Mouse (Mus musculus) spleen, postnatal 4 days (tissue): ENCODE results near the gene Ap4s1.
"Not testable (repeated sequence)": the region's sequence is repeated elsewhere in the genome, so short reads cannot be mapped to it uniquely, and the experiment has no call there.

Experiments used
- DNase-seq, 2 experiments: peaks; one replicate each; pipeline ENCODE4 v3.0.0; 2022; ENCODE audit warnings: low spot score in 2 of 2

The Ap4s1 gene

GRCm38 (mm10) chr12:51690893-51691844, at the start of gene Ap4s1:
TSS of gene Ap4s1 (plus strand) at chr12:51691033.
- DNase-seq: peak; percentile 67 to 86

DNA sequence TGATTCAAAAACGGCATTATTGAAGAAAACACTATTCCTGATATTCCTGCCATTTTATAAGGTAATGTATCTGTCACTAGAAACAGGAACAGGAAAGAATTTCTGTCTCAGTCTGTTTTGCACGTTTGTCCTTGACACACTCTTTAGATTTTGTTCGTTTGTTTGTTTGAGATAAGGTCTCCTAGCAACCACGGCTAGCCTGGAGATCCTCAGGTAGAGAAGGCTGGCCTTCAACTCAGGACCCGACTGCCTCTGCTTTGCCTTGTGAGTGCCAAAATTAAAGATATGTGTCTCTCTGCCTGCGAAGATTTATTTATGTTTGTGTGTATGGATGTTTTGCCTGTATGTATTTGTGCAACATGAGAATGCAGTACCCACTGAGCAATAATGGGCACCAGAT, 49.0 kb upstream of the Ap4s1 start:
- no peak for DNase-seq

GRCm38 (mm10) chr12:51649401-51649800, 41.4 kb upstream of the Ap4s1 start:
- DNase-seq: not testable (repeated sequence)

DNA sequence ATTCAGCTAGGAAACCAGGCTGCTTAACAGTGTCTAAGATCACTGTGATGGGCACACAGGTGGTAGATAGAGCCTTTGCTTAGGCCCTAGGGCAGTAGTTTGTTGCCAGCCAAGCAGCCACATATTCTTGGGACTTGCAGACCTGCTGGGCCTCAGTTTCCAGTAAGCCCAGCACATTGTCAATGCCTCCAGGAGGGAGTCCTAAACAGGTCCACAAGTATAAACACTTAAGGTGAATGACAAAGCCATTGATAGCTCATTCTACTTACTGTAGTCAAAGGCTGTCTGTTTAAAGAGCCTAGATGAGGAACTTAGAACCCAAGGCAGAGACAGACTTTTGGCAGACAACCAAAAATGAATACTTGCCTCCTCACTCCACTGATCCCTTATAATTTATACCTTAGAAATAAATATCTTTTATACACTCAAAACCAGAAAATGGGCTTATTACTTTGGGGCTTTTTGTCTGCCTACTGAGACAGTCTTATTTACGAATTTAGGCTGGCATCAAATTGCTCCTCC, 34.8 kb upstream of the Ap4s1 start:
- DNase-seq: no peak

DNA sequence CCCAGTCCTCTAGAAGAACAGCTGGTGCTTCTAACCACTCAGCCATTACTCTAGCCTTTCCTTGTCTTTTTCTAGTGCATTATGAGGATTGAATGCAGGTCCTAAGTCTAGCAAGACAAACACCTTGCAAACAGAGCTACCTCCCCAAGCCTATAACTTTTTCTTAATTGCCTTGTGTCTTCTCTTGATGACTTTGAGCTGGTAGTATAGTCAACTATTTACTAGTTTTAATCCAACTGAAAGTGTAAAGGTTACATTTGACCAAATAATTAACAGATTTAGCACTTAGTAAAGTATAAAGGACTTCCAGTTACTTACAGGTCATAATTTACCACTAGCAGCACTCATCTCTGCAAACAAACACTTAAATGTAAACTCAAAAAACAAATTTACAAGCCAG, 27.8 kb upstream of the Ap4s1 start:
- no peak for DNase-seq

- no peak for DNase-seq
Measured at GRCm38 (mm10) chr12:51663908-51664307, 26.9 kb upstream of the Ap4s1 start.

- no peak for DNase-seq
Measured at GRCm38 (mm10) chr12:51666708-51667430, 24.0 kb upstream of the Ap4s1 start.

DNA sequence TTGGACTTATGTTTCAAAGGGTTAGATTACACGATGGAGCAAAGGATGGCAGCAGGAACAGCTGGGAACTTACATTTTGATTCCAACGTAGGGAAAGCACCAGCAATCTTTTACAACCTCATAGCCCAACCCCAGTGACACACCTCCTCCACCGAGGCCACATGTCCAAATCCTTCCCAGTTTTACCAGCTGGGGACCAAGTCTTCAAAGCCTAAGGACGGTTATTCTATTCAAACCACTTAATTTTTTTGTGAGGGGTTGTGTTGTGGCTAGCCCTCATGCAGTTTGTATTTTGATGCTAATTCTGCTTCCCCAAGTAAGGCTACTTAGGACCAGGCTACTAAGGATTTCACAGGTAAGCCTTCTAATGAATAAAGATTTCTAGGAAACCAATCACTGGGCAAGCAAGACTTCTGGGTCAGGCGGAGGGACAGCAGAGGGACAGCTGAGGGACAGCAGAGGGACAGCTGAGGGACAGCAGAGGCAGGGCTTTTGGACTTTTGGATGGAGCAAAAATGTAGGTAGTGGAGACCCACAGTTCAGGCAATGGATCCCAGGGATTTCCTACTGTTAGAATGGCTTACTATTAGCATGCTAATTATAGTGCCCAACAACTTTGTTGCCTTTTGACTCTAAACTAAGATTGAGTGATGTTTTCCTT, 19.5 kb upstream of the Ap4s1 start:
- DNase-seq: no peak

- no peak for DNase-seq
Measured at GRCm38 (mm10) chr12:51673270-51673669, 17.6 kb upstream of the Ap4s1 start.

- no peak for DNase-seq
Measured at GRCm38 (mm10) chr12:51676442-51676841, 14.4 kb upstream of the Ap4s1 start.

DNA sequence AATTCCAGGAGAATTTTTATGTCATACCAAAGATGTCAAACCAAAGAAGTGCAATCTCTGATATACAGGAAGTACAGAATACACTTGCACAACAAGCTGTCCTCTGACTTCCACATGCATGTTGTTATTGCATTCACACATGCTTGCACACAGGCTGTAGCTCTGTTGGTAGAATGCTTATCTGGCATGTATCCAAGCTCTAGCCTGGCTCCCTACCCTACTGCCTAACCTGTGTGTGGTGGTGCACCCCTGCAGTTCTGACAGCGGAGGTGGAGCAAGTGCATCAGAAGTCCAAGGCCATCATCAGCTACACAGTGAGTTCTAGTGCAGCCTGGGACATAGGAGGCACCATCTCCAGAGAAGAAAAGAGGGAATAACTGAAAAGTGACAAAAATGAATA, 12.0 kb upstream of the Ap4s1 start:
- no peak for DNase-seq

DNA sequence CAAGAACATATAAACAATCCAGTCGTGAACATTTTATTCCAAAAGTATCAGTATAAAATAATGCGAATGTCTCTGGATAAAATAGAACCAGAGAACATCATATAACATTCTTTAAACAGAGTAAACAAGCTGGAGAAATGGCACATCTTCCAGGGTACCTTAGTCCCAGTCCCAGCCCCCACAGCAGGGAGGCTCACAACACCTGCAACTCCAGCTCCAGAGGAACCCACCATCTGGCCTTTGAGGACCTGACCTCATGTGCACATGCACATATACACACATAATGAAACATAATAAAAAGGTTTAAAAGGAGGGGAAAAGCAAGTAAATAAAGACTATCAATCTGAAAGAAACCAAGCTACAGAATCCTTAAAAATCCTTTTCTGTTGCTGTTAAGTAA, 2.3 kb upstream of the Ap4s1 start:
- no peak for DNase-seq

- DNase-seq: peak; percentile 95 to 97
Measured at GRCm38 (mm10) chr12:51691845-51692632, 1.2 kb downstream of the Ap4s1 start, which contains the start of gene Strn3. TSS of gene Strn3 (minus strand) at chr12:51691897.

DNA sequence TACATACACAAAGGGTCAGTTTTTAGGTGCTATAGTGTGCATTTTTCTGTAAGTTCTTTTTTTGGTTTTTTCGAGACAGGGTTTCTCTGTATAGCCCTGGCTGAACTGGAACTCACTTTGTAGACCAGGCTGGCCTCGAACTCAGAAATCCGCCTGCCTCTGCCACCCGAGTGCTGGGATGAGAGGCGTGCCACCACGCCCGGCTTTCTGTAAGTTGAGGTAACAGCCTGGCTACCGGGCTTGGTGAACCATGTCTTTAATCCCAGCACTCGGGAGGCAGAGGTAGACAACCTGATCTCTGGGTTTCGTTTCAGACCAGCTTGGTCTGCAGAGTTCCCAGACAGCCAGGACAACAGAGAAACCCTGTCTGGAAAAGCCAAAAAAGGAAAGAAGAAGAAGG, 2.0 kb downstream of the Ap4s1 start:
- DNase-seq: peak in 1 of 2 experiments; percentile 65

- DNase-seq: no peak
Measured at GRCm38 (mm10) chr12:51693419-51693818, 2.6 kb downstream of the Ap4s1 start.

- no peak for DNase-seq
Measured at GRCm38 (mm10) chr12:51694096-51694495, 3.3 kb downstream of the Ap4s1 start.

GRCm38 (mm10) chr12:51694966-51695365, 4.1 kb downstream of the Ap4s1 start:
- no peak for DNase-seq

- DNase-seq: no peak
Measured at GRCm38 (mm10) chr12:51696157-51696556, 5.3 kb downstream of the Ap4s1 start.

DNA sequence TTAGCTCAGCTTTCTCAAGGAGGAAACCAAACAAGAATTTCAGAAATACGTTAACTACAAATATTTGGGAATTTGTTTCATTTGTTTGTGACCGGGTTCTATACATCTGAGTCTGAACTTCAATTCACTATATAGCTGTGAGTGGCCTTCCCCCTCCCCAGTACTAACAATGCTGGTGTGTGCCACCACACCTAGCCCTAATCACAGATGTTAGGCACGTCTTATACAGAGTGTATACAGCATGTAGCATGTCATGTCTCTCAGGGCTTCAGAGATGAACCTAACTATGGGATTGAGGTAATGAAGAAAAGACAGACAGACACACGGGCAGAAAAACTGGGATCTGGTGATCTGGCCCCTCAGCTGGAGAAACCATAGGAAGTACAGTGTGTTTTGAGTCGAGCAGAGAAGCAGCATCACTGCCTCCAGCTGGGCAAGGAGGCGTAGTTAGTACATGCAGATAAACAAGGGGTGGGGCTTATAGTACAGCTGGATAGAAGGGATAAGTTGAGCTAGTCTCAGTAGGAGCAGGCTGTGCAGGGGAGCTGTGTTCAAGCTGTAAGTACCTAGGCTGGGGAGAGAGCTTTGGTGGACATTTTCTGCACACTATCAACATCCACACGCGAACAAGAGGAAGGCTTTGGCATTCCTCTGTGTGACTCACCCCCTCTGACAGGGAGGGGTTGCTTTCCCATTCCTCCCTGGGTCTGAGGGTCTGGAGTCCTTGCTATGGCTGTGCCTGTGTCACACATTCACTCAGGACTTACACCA, 9.0 kb downstream of the Ap4s1 start:
- peak; percentile 48 to 68 for DNase-seq

GRCm38 (mm10) chr12:51701723-51702122, 10.9 kb downstream of the Ap4s1 start:
- no peak for DNase-seq
